Mouse (Mus musculus) testis, postnatal 14 days (tissue): Measurements from ENCODE around the gene Ctnnb1.
"Not testable (repeated sequence)": the region's sequence is repeated elsewhere in the genome, so short reads cannot be mapped to it uniquely, and the experiment has no call there.

Experiments used
- DNase-seq: peaks from one replicate; pipeline ENCODE4 v3.0.0; 2021; ENCODE audit warnings: low spot score

Ctnnb1 gene

DNA sequence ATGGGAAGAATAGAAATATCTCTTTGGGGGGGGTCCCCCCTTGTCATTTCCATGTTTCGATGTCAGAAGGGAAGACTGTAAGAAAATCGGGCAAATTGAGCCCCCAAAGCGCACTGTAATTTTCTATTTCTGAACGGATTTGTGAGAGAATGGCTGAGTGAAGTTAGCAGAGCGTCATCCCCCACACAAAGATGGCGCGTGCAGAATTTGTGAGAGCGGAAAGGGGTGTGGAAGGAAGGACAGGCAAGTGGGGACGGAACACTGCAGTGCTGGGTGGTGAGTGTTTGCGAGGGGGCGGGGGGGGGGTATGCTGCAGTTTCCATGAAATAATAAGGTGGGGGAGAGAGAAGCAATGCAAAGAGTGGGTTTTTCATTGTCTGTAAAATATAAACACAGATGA, at the start of gene Ctnnb1:
TSS of gene Ctnnb1 (plus strand) at position 136 of the 400 bp plus-strand sequence.
- DNase-seq = no peak

DNA sequence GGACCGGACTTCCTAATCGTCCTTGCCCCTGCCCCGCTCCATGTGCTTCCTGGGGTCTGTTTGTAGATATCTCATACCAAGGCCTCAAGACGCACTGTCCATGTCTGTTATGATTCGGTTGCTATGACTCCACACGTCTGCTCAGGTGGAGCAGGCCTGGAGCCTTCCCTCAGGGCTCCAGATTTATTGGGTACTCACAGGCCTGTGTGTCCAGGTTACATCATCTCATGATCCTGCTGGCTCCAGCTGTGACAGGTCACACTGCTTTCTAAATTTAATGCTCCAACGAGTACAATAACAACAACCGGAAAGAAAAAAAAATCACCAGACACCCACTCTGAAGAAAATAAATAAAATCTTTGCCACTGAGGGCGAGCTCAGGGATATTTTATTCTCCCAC, 48.7 kb upstream of the Ctnnb1 start:
- no peak for DNase-seq

DNA sequence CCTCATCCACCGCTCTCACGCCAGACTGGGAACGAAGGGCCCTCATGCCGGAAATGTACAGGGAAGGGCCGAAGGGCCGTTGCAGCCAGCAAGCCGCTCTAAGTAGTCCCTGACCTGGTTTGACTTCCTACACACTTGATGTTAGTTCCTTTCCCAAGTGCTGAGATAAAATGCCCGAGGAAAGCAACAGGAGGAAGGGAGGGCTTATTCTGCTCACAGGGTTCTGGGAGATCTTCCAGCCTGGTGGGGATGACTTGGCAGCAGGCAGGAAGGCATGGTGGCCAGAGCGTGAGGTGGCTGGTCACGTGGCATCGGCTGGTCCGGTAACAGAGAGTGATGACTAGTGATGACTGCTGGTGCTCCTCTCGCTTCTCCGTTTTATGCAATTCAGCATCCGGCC, 47.9 kb upstream of the Ctnnb1 start:
- DNase-seq = no peak

DNA sequence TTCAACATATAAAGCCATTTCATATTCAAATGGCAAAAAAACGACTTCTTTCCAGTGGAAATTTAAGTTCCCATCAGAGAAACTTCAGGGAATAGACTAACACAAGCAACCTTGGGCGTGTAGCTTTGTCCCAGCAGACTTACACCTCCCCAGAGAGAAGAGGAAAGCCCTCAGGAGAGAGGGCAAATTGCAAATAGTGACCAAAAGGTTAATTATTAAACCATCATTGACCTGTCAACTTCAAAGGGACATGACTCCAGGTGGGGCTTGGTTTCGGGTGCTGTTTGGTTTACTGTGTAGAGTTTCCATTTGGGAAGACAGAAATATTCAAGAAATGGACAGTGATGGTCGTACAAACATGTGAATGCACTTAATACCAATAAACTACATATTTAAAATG, 47.2 kb upstream of the Ctnnb1 start:
- DNase-seq = no peak

DNA sequence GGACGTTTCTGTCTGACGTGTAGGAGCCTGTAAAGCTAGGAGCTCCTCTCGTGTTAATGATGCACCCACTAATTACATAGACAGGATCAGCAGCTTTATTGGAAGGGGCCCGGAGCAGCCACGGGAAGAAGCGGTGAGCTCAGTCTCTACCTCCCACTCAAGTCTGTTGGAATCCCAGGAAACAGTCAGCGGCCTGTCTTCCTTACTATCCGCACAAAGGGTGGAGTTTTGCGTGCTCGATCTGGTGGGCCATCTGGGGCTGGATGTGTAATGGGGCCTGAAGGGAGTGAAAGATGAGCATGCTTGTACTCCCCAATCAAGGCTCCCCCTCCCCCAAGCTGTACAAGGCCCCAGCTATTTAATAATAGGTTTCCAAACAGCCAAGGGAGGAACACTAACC, 44.3 kb upstream of the Ctnnb1 start:
- no peak for DNase-seq

DNA sequence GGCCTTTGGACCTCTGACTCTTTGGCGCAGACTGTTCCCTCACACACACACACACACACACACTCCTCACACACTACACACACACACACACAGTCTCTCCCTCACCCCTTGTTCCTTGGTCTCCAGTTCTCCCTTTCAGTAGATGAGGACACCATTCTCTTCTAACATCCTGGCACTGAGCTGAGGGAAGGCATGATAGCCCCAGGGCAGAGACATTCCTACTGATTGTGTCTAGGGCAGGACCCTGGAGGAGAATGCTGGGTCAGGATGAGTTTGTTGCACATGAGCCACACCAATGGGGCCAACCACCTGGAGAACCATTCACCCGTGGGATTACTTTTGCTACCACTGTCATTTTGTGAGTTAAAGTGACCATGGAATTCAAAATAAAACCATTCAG, 41.4 kb upstream of the Ctnnb1 start:
- no peak for DNase-seq

DNA sequence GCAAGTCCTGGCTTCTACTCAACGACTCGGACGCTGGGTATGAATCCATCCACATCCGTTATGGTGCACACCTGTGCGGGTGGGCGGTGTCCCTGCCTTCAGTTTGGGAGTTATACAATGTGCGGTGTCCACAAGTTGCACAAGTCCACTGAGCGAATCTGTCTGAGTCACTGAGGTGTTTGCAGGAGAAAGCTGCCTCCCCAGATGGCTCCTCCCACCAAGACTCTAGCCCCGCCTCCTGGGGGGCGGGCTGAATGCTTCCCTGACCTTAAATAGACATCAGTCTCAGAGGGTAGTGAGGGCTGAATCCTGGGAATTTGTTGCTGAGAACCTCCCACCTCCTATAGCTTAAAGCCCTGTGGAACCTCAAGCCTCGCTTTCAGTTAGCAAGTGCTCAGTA, 35.6 kb upstream of the Ctnnb1 start:
- peak; percentile 29 for DNase-seq

DNA sequence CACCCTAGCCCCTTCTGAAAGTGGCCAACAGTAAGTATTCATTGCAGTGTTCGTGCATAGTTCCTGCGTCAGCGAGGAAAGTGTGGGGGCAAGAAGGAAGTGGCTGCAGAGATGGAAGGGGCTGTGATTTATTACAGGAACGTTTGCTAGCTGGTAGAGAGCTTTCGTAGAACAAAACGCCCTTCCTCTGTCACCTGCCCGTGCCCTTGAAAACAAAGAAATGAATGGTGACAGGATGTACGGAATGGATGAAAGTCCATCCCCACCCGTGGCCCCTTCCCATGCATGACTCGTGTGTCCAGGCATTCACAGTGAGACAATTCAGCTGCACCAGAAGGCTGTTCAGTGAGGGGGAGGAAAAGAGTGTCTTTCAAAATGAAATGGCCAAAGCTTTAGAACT, 35.0 kb upstream of the Ctnnb1 start:
- no peak for DNase-seq

DNA sequence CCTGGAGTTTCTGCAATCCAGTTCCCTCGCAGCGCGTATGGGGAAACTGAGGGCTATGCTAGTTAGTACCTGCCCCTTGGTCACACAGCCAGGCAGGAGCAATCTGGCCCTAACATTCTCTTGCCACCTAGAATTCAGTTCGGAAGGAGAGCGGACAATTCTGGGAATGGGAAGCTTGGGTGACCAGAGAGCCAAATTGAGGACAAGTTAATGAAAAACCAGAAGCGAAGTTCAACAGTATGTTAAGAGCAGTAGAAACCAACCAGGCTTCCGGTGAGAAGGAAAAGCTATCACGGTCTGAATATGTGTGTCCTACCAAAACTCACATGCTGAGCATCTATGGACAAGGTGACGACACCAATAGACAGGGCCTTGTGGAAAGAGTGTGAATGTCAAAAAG, 34.6 kb upstream of the Ctnnb1 start:
- no peak for DNase-seq

DNA sequence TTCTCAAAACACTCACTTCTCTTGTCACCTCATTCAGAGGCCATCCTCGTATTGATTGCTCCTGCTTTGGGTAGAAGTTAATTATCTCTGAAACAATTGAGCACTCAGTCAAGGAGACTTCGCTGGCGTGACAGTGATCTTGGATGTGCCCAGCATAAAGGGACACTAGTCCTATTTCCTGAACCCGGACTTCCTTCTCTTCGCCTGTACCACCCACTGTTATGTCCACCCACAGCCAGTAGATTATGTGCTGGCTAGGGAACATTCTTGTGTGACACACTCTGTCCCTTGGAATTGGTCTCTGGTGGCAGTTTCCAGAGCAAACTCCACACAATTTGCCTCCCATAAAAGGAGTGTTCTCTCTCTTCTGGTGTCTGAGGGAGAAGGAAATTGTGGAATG, 32.5 kb upstream of the Ctnnb1 start:
- DNase-seq = no peak

DNA sequence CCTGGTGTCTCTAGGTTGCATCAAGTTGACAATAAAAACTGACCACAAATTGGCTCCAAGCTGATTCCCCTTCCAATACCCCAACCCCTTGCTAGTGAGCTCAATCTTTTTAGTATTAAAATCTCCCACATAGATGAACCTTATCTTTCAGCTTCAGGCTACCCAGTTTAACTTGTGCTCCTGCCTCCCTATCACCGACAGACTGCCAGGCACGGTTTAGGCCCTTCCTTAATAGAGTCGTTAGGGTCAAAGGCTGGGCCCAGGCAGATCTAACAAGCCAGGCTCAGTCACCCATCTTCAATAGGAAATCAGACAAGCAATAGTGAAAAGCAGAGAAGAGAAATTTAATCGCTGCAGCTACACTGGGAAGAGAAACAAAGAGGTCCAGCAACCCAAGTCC, 31.7 kb upstream of the Ctnnb1 start:
- no peak for DNase-seq

DNA sequence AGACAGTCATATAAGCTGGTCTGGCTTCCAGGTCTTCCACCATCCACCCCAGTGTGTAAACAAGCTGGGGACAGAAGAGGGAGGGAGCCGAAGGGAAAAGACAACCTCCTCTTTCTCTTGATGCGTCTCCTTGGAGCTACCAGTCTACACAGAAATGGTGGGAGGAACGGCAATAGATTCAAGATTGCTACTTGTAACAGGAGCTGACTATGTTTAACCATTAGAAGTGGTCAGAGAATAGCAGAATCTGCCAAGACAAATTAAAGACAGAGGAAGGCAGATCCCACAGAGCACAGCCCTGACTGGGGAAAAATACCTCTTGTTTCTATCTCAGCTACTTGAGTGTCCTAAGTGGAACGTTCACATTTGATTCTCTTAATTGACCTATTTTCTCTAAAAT, 29.2 kb upstream of the Ctnnb1 start:
- no peak for DNase-seq

DNA sequence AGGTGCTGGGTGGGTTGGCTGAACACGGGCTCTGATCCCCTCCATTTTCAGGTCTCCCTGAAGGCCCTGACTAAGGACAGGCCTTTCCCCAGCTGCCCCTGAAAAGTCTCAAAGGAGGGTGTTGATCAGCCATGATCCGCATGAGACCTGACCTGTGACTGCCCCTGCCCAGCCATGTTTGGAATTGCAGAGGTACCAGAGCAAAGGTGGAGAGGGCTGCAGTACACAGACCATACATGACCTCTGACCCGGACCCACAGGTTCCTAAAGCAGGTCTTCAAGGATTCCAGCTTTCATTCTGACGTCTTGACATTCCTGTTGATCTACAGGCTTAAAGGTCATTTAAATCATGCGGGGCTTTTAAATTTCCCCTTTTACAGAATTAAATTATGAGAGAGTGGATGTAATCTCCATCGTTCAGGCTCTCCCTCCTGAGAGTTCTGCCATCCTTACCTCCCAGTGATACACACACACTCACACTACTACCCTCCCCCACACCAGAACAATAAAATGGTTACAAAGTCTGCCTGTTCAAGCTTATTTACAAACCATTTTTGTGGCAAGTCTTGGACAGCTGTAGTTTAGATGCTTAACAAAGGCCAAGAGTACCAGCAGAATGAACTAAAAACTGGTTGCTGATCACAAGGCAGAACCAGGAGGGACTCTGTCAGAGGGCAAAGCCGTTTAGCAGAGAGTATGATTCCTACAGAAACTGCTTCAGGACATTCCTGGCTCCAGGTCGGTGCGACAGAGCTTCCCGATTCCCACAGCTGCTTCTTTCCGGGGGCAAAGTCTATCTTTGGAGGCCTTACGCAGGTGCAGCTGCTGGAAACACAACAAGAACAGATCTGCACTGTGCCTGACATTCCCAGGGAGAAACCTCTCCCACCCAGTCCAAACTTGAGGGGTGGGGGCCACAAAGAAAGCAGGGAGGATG, 28.4 kb upstream of the Ctnnb1 start:
- no peak for DNase-seq

DNA sequence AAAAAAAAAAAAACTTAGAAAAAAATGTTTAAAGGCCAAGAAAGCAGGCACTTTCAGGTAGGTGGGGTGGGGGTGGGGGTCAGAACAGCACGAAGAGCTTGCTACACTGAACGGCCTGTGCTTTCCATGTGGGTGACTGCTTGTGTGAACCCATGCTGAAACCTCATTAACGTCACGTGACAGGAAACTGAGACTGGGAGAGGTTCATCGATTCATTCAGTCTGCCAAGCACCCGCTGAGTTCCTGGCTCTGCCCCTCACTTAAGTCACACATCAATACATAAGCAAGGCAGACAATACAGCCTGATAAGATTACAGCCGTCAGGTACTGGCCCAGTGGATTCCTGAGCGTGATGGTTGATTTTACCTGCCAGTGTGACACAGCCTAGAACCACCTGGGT, 26.5 kb upstream of the Ctnnb1 start:
- no peak for DNase-seq

DNA sequence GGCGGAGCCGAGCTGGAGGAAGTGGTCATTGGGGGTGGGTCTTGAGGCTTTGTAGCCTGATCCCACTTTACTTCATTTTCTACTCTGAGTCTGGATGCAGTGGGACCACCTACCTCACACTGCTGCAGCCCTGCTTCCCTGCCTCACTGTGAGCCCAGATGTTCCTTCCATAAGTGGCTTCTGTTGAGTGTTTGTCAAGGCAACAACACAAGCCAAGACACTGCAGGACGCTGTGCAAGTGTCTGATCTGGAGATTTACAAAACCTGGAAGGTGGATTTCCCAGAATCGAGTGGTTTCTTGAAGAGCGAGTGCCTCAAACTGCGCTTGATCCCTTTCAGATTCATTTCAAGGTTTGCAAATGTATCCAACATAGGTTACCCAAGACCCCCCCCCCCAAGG, 20.6 kb upstream of the Ctnnb1 start:
- no peak for DNase-seq

DNA sequence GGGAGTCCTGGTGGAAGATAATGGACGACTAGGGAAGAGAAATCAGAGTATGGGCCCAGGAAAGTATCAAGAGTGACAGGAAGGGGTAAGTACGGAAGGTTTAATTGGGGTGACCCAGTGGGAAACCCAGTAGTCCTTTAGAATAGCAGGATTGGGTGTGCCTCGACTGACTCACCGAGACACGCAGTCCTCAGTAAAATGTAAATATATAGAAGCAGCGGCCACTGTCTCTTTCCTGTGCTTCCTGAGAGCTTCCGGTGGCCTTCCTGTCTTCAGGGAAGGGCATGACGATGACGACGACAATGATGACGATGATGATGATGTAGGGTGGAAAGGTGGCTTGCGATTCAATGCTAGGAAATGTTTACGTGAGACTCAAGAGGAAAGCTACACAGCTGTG, 15.9 kb upstream of the Ctnnb1 start:
- no peak for DNase-seq

DNA sequence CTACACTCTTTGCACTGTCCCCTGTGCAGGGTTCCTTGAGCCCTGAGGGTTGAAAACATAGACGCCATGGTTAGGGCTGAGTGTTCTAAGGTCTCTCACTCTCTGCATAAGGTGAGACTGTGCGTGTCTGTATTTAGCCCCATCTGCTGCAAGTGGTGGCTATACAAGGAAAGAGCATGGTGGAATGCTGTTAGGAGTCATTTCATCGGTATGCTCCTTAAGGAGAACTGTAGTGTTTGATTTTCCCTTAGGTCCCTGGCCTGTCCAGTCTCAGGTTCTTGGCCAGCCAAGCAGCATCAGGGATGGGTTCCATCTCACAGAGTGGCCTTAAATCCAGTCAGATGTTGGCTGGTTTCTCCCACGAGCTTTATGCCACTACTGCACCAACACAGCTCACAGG, 14.6 kb upstream of the Ctnnb1 start:
- DNase-seq = no peak

DNA sequence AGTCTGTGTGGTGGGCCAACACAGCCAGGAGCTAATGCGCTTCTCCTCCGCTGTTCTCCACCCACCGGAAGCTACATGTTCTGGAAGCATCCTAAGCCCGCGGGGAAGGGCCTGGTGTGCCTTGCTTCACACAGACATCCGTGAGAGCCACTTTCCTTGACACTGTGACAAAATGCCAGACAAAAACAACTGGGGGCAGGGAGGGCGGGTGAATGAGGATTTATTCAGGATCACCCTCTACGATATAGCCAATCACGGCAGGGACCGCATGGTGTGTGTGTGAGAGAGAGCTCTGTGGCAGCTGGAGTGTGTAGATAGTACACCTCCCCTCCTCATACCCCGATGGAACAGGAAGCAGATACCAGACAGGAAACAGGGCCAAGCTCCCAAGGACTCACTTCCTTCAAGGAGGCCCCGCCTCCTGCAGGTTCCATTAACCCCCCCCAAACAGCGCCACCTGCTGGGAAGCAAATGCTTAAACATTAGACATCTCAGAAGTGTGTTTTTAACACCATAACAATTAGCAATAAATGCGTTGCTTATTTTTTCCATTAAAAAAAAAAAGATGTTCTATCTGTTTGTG, 14.0 kb upstream of the Ctnnb1 start:
- peak; percentile 54 for DNase-seq

DNA sequence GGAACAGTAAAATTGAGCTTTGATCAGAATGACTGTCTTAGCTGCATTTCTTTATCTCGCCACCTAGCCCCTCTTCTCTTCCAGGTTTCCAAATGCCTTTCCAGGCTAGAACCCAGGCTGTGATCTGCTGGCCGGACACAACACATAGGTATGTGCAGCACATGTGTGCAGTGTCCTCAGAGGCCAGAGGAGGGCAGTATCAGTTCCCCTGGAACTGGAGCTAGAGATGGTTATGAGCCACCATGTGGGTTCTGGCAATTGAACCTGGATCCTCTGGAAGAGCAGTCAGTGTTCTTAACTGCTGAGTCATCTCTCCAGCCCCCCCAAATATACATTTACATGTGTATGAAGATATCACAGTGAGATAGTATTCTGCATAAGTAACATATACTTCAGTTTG, 11.4 kb upstream of the Ctnnb1 start:
- not testable (repeated sequence) for DNase-seq

DNA sequence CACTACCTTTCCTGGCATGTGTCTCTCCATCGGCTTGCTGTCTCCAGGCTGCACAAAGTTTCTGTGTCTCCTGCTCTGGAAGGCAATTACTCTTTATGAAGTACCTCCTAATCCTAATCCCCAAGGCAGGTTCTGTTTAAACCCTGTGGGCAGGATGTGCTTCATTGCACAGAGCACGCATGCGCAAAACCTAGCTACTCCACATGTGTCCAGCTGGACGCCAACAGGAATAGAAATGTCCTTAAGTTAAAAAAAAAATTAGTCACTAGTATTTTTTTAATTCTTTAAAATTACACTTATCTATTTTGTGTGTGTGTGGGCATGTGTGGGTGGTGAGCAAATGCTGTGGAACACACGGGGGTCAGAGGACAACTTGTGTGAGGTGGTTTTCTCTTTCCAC, 10.8 kb upstream of the Ctnnb1 start:
- no peak for DNase-seq

DNA sequence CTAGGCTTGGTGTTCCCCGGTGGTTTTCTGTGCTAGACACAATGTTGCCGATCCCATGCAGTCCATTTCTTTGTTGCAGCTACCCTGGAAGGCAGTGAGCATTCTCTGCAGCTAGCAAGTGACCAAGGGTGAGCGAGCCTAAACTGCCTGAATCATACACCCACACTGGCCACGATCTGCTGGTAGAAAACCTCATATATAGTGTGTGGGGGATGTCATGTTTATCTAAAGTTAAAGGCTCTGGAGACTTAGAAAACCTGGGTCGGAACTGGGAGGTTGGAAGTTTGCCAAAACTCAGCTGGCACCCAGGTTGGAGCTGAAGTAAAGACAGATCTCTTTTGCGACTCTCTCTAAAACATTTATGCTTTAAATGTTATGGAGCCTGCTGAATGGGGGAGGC, 10.4 kb upstream of the Ctnnb1 start:
- no peak for DNase-seq

DNA sequence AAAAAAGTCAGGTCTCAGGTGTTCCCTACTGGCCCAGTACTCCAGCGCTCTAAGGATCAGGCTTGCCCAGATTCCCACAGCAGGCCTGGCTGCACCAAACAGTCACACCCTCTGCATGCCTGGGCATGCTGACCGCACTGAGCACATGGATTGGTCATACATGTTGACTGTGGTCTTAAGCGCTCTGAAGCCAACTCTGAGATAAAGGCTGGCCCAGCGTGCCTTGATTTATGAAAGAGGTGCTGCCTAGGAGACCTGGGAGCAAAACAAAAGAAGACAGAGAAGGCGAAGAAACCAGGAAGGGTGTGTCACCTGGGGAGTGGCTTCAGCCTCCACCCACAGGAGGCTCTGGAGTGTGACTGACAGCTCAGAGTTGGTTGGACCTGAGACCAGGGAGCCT, 9.9 kb upstream of the Ctnnb1 start:
- no peak for DNase-seq

DNA sequence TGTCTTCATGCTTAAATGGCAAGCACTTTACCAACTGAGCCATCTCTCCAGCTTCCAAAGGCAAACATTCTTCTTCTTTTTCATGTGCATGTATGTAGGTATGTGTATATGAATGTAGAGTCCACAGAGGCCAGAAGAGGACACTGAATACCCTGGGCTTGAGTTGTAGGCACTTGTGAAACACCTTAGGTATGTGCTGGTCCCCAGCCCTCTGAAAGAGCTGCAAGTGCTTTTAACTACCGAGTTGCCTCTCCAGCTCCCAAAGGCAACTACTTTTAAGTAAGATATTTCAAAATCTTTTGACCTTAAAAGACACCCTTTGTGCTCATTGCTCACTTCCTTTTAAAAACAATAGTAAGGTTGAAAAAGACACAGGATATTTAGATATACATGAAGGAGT, 2.9 kb upstream of the Ctnnb1 start:
- no peak for DNase-seq
